Mouse (Mus musculus) hindbrain, embryonic 10.5 days (tissue): ENCODE results near the gene Mfsd4b3. TPM values are rescaled to one million over a fixed set of nuclear protein-coding genes. Genes with fewer than 3 reads are reported as not detected.
"Not testable (repeated sequence)": the region's sequence is repeated elsewhere in the genome, so short reads cannot be mapped to it uniquely, and the experiment has no call there.

ENCODE experiments used
- DNase-seq: peaks from one replicate; pipeline ENCODE4 v3.0.0-alpha.2; 2017; ENCODE audit warnings: low spot score
- H3K27ac ChIP-seq: fragments of 300-500 bp; sonication (generic); 2 replicates; pipeline ENCODE4 v1.5.1; 2016; ENCODE audit warnings: mild to moderate bottlenecking, moderate library complexity
- H3K27me3 ChIP-seq: fragments of 300-500 bp; sonication (generic); 2 replicates; pipeline ENCODE4 v1.6.1; 2016; ENCODE audit warnings: mild to moderate bottlenecking; ENCODE audit not compliant: poor library complexity, insufficient read depth, severe bottlenecking
- H3K36me3 ChIP-seq: fragments of 300-500 bp; sonication (generic); 2 replicates; pipeline ENCODE4 v1.6.1; 2016; ENCODE audit warnings: mild to moderate bottlenecking, moderate library complexity
- H3K4me1 ChIP-seq: fragments of 300-500 bp; sonication (generic); replicated peaks from 2 replicates; pipeline ENCODE4 v1.6.1; 2016; ENCODE audit warnings: mild to moderate bottlenecking
- H3K4me3 ChIP-seq: fragments of 300-500 bp; sonication (generic); 2 replicates; pipeline ENCODE4 v1.5.1; 2016; ENCODE audit warnings: mild to moderate bottlenecking, moderate library complexity
- H3K9me3 ChIP-seq: fragments of 300-500 bp; sonication (generic); 2 replicates; pipeline ENCODE4 v1.6.1; 2016; ENCODE audit warnings: mild to moderate bottlenecking, moderate library complexity
- WGBS: fragments of 180-500 bp; shearing (Covaris S2); methylation state at CpG from one replicate; pipeline ENCODE4 v1.1.7; 2016; 5-methylcytosine and 5-hydroxymethylcytosine counted together
- polyA plus RNA-seq: library from polyadenylated mRNA; unstranded; fragments of >200 nt; fragmentation: Nextera tagmentation; extraction: Ambion mirVana; gene quantifications from 2 replicates; pipeline ENCODE4 v1.2.1, GENCODE M21; 2016

Mfsd4b3 gene
- polyA plus RNA-seq, 1 experiment from 2014 or later, result 0.16 TPM

- DNase-seq, result no peak
- no peak overlapping the region for H3K27ac ChIP-seq
- H3K4me3 ChIP-seq, result no peak overlapping the region
- no peaks in the 10 kb centered on the region for H3K4me1 ChIP-seq
- no peaks in the 10 kb centered on the region for H3K36me3 ChIP-seq
- WGBS, result 84% methylated on average over 3 of the region's 3 CpGs
- no peaks in the 10 kb centered on the region for H3K9me3 ChIP-seq
- H3K27me3 ChIP-seq, result no peaks in the 10 kb centered on the region
Measured at GRCm38 (mm10) chr10:39967512-39967911, 7.6 kb upstream of the Mfsd4b3 start.

GRCm38 (mm10) chr10:39961906-39962305 is 2.0 kb upstream of the Mfsd4b3 start:
- H3K4me3 ChIP-seq, result no peak overlapping the region
- no peak overlapping the region for H3K27ac ChIP-seq
- H3K36me3 ChIP-seq, result no peaks in the 10 kb centered on the region
- no peak for DNase-seq
- WGBS, result 62% methylated on average over 1 of the region's 1 CpGs
- H3K4me1 ChIP-seq, result peaks cover 11% of the 10 kb centered on the region
- H3K27me3 ChIP-seq, result peaks cover 15% of the 10 kb centered on the region
- no peaks in the 10 kb centered on the region for H3K9me3 ChIP-seq

- Histone ChIP-seq H3K4me3 (peak overlapping the region; percentile 69), H3K27ac (no peak overlapping the region), H3K4me1 (peaks cover 11% of the 10 kb centered on the region), H3K36me3 (no peaks in the 10 kb centered on the region), H3K27me3 (peaks cover 15% of the 10 kb centered on the region), H3K9me3 (no peaks in the 10 kb centered on the region)
- no peak for DNase-seq
- 46% methylated on average over 11 of the region's 11 CpGs for WGBS
Measured at GRCm38 (mm10) chr10:39960441-39960822, 479 bp upstream of the Mfsd4b3 start.

- Histone ChIP-seq H3K9me3 (no peaks in the 10 kb centered on the region), H3K36me3 (no peaks in the 10 kb centered on the region), H3K4me1 (peaks cover 11% of the 10 kb centered on the region), H3K27me3 (peaks cover 15% of the 10 kb centered on the region), H3K27ac (no peak overlapping the region), H3K4me3 (no peak overlapping the region)
- no peak for DNase-seq
- 76% methylated on average over 4 of the region's 4 CpGs for WGBS
Measured at GRCm38 (mm10) chr10:39958266-39958665, 1.7 kb downstream of the Mfsd4b3 start.

GRCm38 (mm10) chr10:39956340-39956878 is 3.5 kb downstream of the Mfsd4b3 start:
- peaks cover 11% of the 10 kb centered on the region for H3K4me1 ChIP-seq
- 77% methylated on average over 2 of the region's 2 CpGs for WGBS

GRCm38 (mm10) chr10:39955163-39955562 is 4.8 kb downstream of the Mfsd4b3 start:
- Histone ChIP-seq H3K36me3 (no peaks in the 10 kb centered on the region), H3K4me1 (peaks cover 8% of the 10 kb centered on the region; the same call in 1 of the 2 replicates), H3K9me3 (no peaks in the 10 kb centered on the region), H3K27me3 (peaks cover 15% of the 10 kb centered on the region), H3K4me3 (no peak overlapping the region), H3K27ac (no peak overlapping the region)
- DNase-seq, result no peak
- WGBS, result 86% methylated on average over 2 of the region's 2 CpGs

More at GRCm38 (mm10) chr10:39956340-39956878, 3.5 kb downstream of the Mfsd4b3 start:
- Histone ChIP-seq H3K27me3 (peaks cover 15% of the 10 kb centered on the region), H3K36me3 (no peaks in the 10 kb centered on the region), H3K27ac (no peak overlapping the region), H3K4me3 (no peak overlapping the region), H3K9me3 (no peaks in the 10 kb centered on the region)
- no peak for DNase-seq

- Histone ChIP-seq H3K4me1 (no peaks in the 10 kb centered on the region), H3K4me3 (no peak overlapping the region), H3K9me3 (no peaks in the 10 kb centered on the region), H3K27me3 (no peaks in the 10 kb centered on the region), H3K27ac (no peak overlapping the region), H3K36me3 (no peaks in the 10 kb centered on the region)
- DNase-seq, result no peak
- 80% methylated on average over 2 of the region's 2 CpGs for WGBS
Measured at GRCm38 (mm10) chr10:39949377-39949954, 10.5 kb downstream of the Mfsd4b3 start.

- not testable (repeated sequence) for H3K27me3 ChIP-seq, H3K9me3 ChIP-seq, H3K27ac ChIP-seq, H3K4me3 ChIP-seq, H3K36me3 ChIP-seq, DNase-seq, H3K4me1 ChIP-seq
- 77% methylated on average over 3 of the region's 3 CpGs for WGBS
Measured at GRCm38 (mm10) chr10:39947195-39947594, 12.8 kb downstream of the Mfsd4b3 start.

- Histone ChIP-seq H3K27ac (no peak overlapping the region), H3K36me3 (no peaks in the 10 kb centered on the region), H3K27me3 (no peaks in the 10 kb centered on the region), H3K9me3 (no peaks in the 10 kb centered on the region), H3K4me1 (no peaks in the 10 kb centered on the region), H3K4me3 (no peak overlapping the region)
- DNase-seq, result no peak
- WGBS, result 81% methylated on average over 7 of the region's 7 CpGs
Measured at GRCm38 (mm10) chr10:39936553-39936952, 23.4 kb downstream of the Mfsd4b3 start.

GRCm38 (mm10) chr10:39926616-39927139 is 33.3 kb downstream of the Mfsd4b3 start, which contains the start of gene Mfsd4b2:
TSS of gene Mfsd4b2 (minus strand) at chr10:39926923.
- under 1% methylated on average over 41 of the region's 41 CpGs for WGBS
- Histone ChIP-seq H3K27me3 (peaks cover 35% of the 10 kb centered on the region), H3K27ac (peak within 1 kb of the TSS; percentile 81), H3K9me3 (no peaks in the 10 kb centered on the region), H3K4me3 (peak within 1 kb of the TSS; percentile 61), H3K36me3 (no peaks in the 10 kb centered on the region), H3K4me1 (peaks cover 10% of the 10 kb centered on the region)
- peak; percentile 55 for DNase-seq

GRCm38 (mm10) chr10:39924556-39924955 is 35.4 kb downstream of the Mfsd4b3 start:
- not testable (repeated sequence) for DNase-seq

GRCm38 (mm10) chr10:39912616-39913015 is 47.3 kb downstream of the Mfsd4b3 start:
- no peaks in the 10 kb centered on the region for H3K36me3 ChIP-seq
- no peak overlapping the region for H3K27ac ChIP-seq
- H3K27me3 ChIP-seq, result no peaks in the 10 kb centered on the region
- H3K4me3 ChIP-seq, result no peak overlapping the region
- H3K9me3 ChIP-seq, result no peaks in the 10 kb centered on the region
- no peak for DNase-seq
- H3K4me1 ChIP-seq, result no peaks in the 10 kb centered on the region

More at GRCm38 (mm10) chr10:39924556-39924955, 35.4 kb downstream of the Mfsd4b3 start:
- not testable (repeated sequence) for H3K4me3 ChIP-seq, H3K9me3 ChIP-seq, H3K27ac ChIP-seq, H3K36me3 ChIP-seq
- WGBS, result 74% methylated on average over 8 of the region's 8 CpGs
- peaks cover 35% of the 10 kb centered on the region for H3K27me3 ChIP-seq
- peaks cover 10% of the 10 kb centered on the region for H3K4me1 ChIP-seq

GRCm38 (mm10) chr10:39908768-39909441 is 51.0 kb downstream of the Mfsd4b3 start:
- DNase-seq, result no peak
- no peak overlapping the region for H3K27ac ChIP-seq
- H3K27me3 ChIP-seq, result no peaks in the 10 kb centered on the region
- 78% methylated on average over 13 of the region's 13 CpGs for WGBS
- 0 out of 2 replicates have a peak, but pooled peaks cover 2% of the 10 kb centered on the region for H3K4me1 ChIP-seq
- no peaks in the 10 kb centered on the region for H3K9me3 ChIP-seq
- H3K4me3 ChIP-seq, result no peak overlapping the region
- no peaks in the 10 kb centered on the region for H3K36me3 ChIP-seq
